Mouse (Mus musculus): ENCODE measurements around the gene 2010111I01Rik. TPM values are rescaled to one million over a fixed set of nuclear protein-coding genes. Genes with fewer than 3 reads are reported as not detected.

The 2010111I01Rik gene
- total and polyA plus RNA-seq, 3 experiments: 26.3 to 32.7 TPM; not detected in 1

DNA sequence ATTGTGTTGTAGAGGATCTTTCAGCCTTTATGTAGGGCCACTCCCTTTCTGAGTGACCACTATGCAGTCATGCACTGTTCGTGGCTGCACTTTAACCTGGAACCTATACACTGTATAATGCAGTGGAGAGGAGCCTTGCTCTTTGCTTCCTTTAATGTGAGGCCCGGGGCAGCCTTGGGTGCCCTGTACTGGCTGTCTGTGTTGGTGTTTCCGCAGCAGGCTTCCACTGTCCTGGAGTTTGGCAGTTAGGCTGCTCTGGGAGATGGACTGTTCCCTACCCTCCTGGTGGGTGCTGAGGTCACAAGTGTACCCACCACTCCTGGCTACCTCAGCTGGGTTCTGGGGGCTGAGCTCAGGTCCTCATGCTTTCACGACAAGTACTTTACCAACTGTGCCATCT, 14.1 kb downstream of the 2010111I01Rik start:
- Histone ChIP-seq H3K27me3 (ENCODE audit: control insufficient read depth in 1 of 2, insufficient read depth in 2 of 2, low read length in 2 of 2) (no peaks in the 10 kb centered on the region), H3K9ac (ENCODE audit: control insufficient read depth, low read depth, low read length, poor library complexity, severe bottlenecking) (no peak overlapping the region), H3K9me3 (replicated peaks; ENCODE audit: insufficient read depth, low read length) (no peaks in the 10 kb centered on the region), H3K27ac (ENCODE audit: control insufficient read depth, low read depth, low read length) (no peak overlapping the region), H3K36me3 (ENCODE audit: control insufficient read depth in 1 of 2, insufficient read depth in 2 of 2, low read length in 2 of 2) (no peaks in the 10 kb centered on the region), H3K4me1 (ENCODE audit: control insufficient read depth in 1 of 2, insufficient read depth in 2 of 2, low read length in 2 of 2) (no peaks in the 10 kb centered on the region), H3K4me3 (ENCODE audit: control insufficient read depth in 1 of 2, insufficient read depth in 1 of 2, low read depth in 2 of 2, low read length in 2 of 2) (no peak overlapping the region), H3K79me2 (ENCODE audit: control insufficient read depth, insufficient read depth, low read length, poor library complexity) (peaks cover 1% of the 10 kb centered on the region; the same call in 1 of the 2 replicates)
- no peak for TF ChIP-seq MEF2A (IDR thresholded peaks at IDR 0.05; ENCODE audit: extremely low read depth, insufficient replicate concordance, low read depth, low read length, poor library complexity, severe bottlenecking)
- no peak for TF ChIP-seq HCFC1 (IDR thresholded peaks at IDR 0.05; ENCODE audit: low read depth, low read length)
- no peak for TF ChIP-seq MAZ (IDR thresholded peaks at IDR 0.05; ENCODE audit: low read depth, low read length)
- no peak for TF ChIP-seq BHLHE40 (IDR thresholded peaks at IDR 0.05; ENCODE audit: borderline replicate concordance, low read depth, low read length)
- TF ChIP-seq TBP (IDR thresholded peaks at IDR 0.05; ENCODE audit: low read depth, low read length): no peak
- no peak for TF ChIP-seq CHD2 (IDR thresholded peaks at IDR 0.05; ENCODE audit: low read length)
- TF ChIP-seq KAT2A (conservative IDR thresholded peaks at IDR 0.05; ENCODE audit: low read depth, low read length): no peak
- no peak for TF ChIP-seq POLR2AphosphoS2 (IDR thresholded peaks at IDR 0.05; ENCODE audit: low read length)
- TF ChIP-seq TAL1 (IDR thresholded peaks at IDR 0.05; ENCODE audit: low read length): no peak
- DNase-seq (ENCODE audit: low read depth, low spot score): no peak

- H3K9me3 ChIP-seq (replicated peaks; ENCODE audit: insufficient read depth, low read length): no peaks in the 10 kb centered on the region
- no peaks in the 10 kb centered on the region for H3K36me3 ChIP-seq (ENCODE audit: control insufficient read depth in 1 of 2, insufficient read depth in 2 of 2, low read length in 2 of 2)
- no peak for DNase-seq (ENCODE audit: low read depth, low spot score)
- no peaks in the 10 kb centered on the region for H3K27me3 ChIP-seq (ENCODE audit: control insufficient read depth in 1 of 2, insufficient read depth in 2 of 2, low read length in 2 of 2)
- H3K4me1 ChIP-seq (ENCODE audit: control insufficient read depth in 1 of 2, insufficient read depth in 2 of 2, low read length in 2 of 2): no peaks in the 10 kb centered on the region
- no peaks in the 10 kb centered on the region for H3K79me2 ChIP-seq (ENCODE audit: control insufficient read depth, insufficient read depth, low read length, poor library complexity)
- no peak overlapping the region for H3K4me3 ChIP-seq (ENCODE audit: control insufficient read depth in 1 of 2, insufficient read depth in 1 of 2, low read depth in 2 of 2, low read length in 2 of 2)
- H3K9ac ChIP-seq (ENCODE audit: control insufficient read depth, low read depth, low read length, poor library complexity, severe bottlenecking): no peak overlapping the region
- H3K27ac ChIP-seq (ENCODE audit: control insufficient read depth, low read depth, low read length): no peak overlapping the region
- TF ChIP-seq ZNF384 (IDR thresholded peaks at IDR 0.05; ENCODE audit: low read depth, low read length) (no peak), ZMIZ1 (IDR thresholded peaks at IDR 0.05; ENCODE audit: low read depth, low read length) (no peak), NELFE (IDR thresholded peaks at IDR 0.05; ENCODE audit: low read depth, low read length) (no peak), ELF1 (IDR thresholded peaks at IDR 0.05; ENCODE audit: low read depth, low read length) (no peak), MYC (IDR thresholded peaks at IDR 0.05; ENCODE audit: low read depth, low read length) (no peak), NRF1 (IDR thresholded peaks at IDR 0.05; ENCODE audit: insufficient read depth, low read depth, low read length, poor library complexity, severe bottlenecking) (no peak), MAX (IDR thresholded peaks at IDR 0.05; ENCODE audit: low read length) (no peak), CHD2 (IDR thresholded peaks at IDR 0.05; ENCODE audit: low read length) (no peak), MXI1 (IDR thresholded peaks at IDR 0.05; ENCODE audit: low read depth, low read length) (no peak), GABPA (IDR thresholded peaks at IDR 0.05; ENCODE audit: low read depth, low read length) (no peak), USF1 (IDR thresholded peaks at IDR 0.05; ENCODE audit: low read depth, low read length) (no peak), RCOR1 (IDR thresholded peaks at IDR 0.05; ENCODE audit: low read depth, low read length) (no peak), POLR2A (IDR thresholded peaks at IDR 0.05; ENCODE audit: control insufficient read depth in 1 of 2, insufficient read depth in 1 of 2, low read depth in 1 of 2, low read length in 2 of 2, poor library complexity in 1 of 2) (no peak)
Measured at GRCm38 (mm10) chr13:62979215-62979614, 14.5 kb downstream of the 2010111I01Rik start.

Data from MEL (cell line).